Mouse (Mus musculus) cerebellum, adult 2 months (tissue): ENCODE measurements at regions not wholly inside any gene's neighbourhood (a gene's known extent, or its start where the extent isn't known, plus 50 kb on each side); places are given as distances from the start of the nearest gene placed in this dataset.

Source experiments
- DNase-seq, 2 experiments: peaks; one replicate each; pipeline ENCODE4 v3.0.0; 2021
- H3K27ac ChIP-seq: fragments of 200-500 bp; 2 replicates; pipeline ENCODE4 v1.5.1; 2012; ENCODE audit warnings: low read length, control low read depth, inconsistent platforms; ENCODE audit not compliant: insufficient read depth
- H3K27me3 ChIP-seq: fragments of 200-500 bp; 2 replicates; pipeline ENCODE4 v1.6.1; 2012; ENCODE audit warnings: inconsistent platforms, mild to moderate bottlenecking, low read length, moderate library complexity; ENCODE audit not compliant: control insufficient read depth, insufficient read depth
- H3K4me1 ChIP-seq: fragments of 200-500 bp; 2 replicates; pipeline ENCODE4 v1.6.1; 2011; ENCODE audit warnings: low read length; ENCODE audit not compliant: control insufficient read depth, insufficient read depth
- H3K4me3 ChIP-seq: fragments of 200-500 bp; replicated peaks from 2 replicates; pipeline ENCODE3; 2011; ENCODE audit warnings: mild to moderate bottlenecking, low read depth, low read length, control low read depth; ENCODE audit not compliant: insufficient read depth
- CTCF ChIP-seq: fragments of 200-500 bp; IDR thresholded peaks from 2 replicates; pipeline ENCODE4 v1.5.1; 2011; ENCODE audit warnings: low read depth, mild to moderate bottlenecking, control low read depth, low read length, moderate library complexity, borderline replicate concordance; ENCODE audit not compliant: insufficient read depth
- POLR2A ChIP-seq: fragments of 200-500 bp; IDR thresholded peaks from 2 replicates; pipeline ENCODE4 v1.6.1; 2011; ENCODE audit warnings: low read length, control low read depth, borderline replicate concordance; ENCODE audit not compliant: insufficient read depth
- WGBS: fragments of 180-500 bp; shearing (Covaris S2); methylation state at CpG from one replicate; pipeline ENCODE4 v1.1.7; 2018; 5-methylcytosine and 5-hydroxymethylcytosine counted together

GRCm38 (mm10) chr12:39675608-39676007 is 362.2 kb downstream of the Arl4a start:
- H3K4me1 ChIP-seq: no peaks in the 10 kb centered on the region
- H3K4me3 ChIP-seq: no peak overlapping the region
- TF ChIP-seq CTCF (no peak), POLR2A (no peak)
- DNase-seq: no peak
- 96% methylated on average over 2 of the region's 2 CpGs for WGBS
- no peaks in the 10 kb centered on the region for H3K27me3 ChIP-seq
- no peak overlapping the region for H3K27ac ChIP-seq

GRCm38 (mm10) chr12:39667701-39668100 is 370.1 kb downstream of the Arl4a start:
- no peaks in the 10 kb centered on the region for H3K4me1 ChIP-seq
- no peak overlapping the region for H3K4me3 ChIP-seq
- TF ChIP-seq CTCF (no peak), POLR2A (no peak)
- H3K27me3 ChIP-seq: no peaks in the 10 kb centered on the region
- no peak overlapping the region for H3K27ac ChIP-seq
- no peak for DNase-seq
- WGBS: 74% methylated on average over 2 of the region's 2 CpGs

GRCm38 (mm10) chr12:39665448-39665847 is 372.4 kb downstream of the Arl4a start:
- Histone ChIP-seq H3K27me3 (no peaks in the 10 kb centered on the region), H3K4me1 (no peaks in the 10 kb centered on the region), H3K27ac (no peak overlapping the region), H3K4me3 (no peak overlapping the region)
- WGBS: 15% methylated on average over 4 of the region's 4 CpGs
- peak; percentile 14 to 15 for DNase-seq
- TF ChIP-seq CTCF (peak; percentile 56; the same call in 1 of the 2 replicates), POLR2A (no peak)

GRCm38 (mm10) chr12:39660420-39660819 is 377.4 kb downstream of the Arl4a start:
- Histone ChIP-seq H3K4me3 (no peak overlapping the region), H3K27ac (no peak overlapping the region), H3K27me3 (no peaks in the 10 kb centered on the region), H3K4me1 (no peaks in the 10 kb centered on the region)
- no peak for TF ChIP-seq POLR2A
- 42% methylated on average over 4 of the region's 4 CpGs for WGBS
- DNase-seq: no peak

- no peaks in the 10 kb centered on the region for H3K27me3 ChIP-seq
- H3K4me1 ChIP-seq: no peaks in the 10 kb centered on the region
- TF ChIP-seq CTCF (no peak), POLR2A (no peak)
- peak in 1 of 2 experiments; percentile 5 for DNase-seq
- H3K4me3 ChIP-seq: no peak overlapping the region
- H3K27ac ChIP-seq: no peak overlapping the region
Observed at GRCm38 (mm10) chr12:39656606-39657005, 381.2 kb downstream of the Arl4a start.

- DNase-seq: no peak
- no peaks in the 10 kb centered on the region for H3K4me1 ChIP-seq
- H3K4me3 ChIP-seq: no peak overlapping the region
- TF ChIP-seq CTCF (no peak), POLR2A (no peak)
- no peaks in the 10 kb centered on the region for H3K27me3 ChIP-seq
- H3K27ac ChIP-seq: no peak overlapping the region
Observed at GRCm38 (mm10) chr12:39648952-39649351, 388.9 kb downstream of the Arl4a start.

- no peaks in the 10 kb centered on the region for H3K4me1 ChIP-seq
- 31% methylated on average over 3 of the region's 3 CpGs for WGBS
- H3K4me3 ChIP-seq: no peak overlapping the region
- no peaks in the 10 kb centered on the region for H3K27me3 ChIP-seq
- DNase-seq: no peak
- no peak overlapping the region for H3K27ac ChIP-seq
- TF ChIP-seq POLR2A: no peak
- TF ChIP-seq CTCF: no peak
Observed at GRCm38 (mm10) chr12:39646556-39646955, 391.3 kb downstream of the Arl4a start.

- no peak for DNase-seq
- 31% methylated on average over 4 of the region's 4 CpGs for WGBS
- Histone ChIP-seq H3K4me3 (no peak overlapping the region), H3K27ac (no peak overlapping the region), H3K27me3 (no peaks in the 10 kb centered on the region), H3K4me1 (no peaks in the 10 kb centered on the region)
- no peak for TF ChIP-seq CTCF
- TF ChIP-seq POLR2A: no peak
Observed at GRCm38 (mm10) chr12:39645581-39645980, 392.2 kb downstream of the Arl4a start.
